Mouse (Mus musculus): Measurements from ENCODE around the gene Stx11. TPM values are rescaled to one million over a fixed set of nuclear protein-coding genes. Genes with fewer than 3 reads are reported as not detected.

Gene Stx11
- polyA plus RNA-seq, 1 experiment from 2014 or later = 6.1 TPM

GRCm38 (mm10) chr10:12928193-12928592, 35.9 kb downstream of the Stx11 start:
- H3K36me3 ChIP-seq = no peaks in the 10 kb centered on the region
- H3K4me2 ChIP-seq = no peak overlapping the region
- H3K9me3 ChIP-seq = no peaks in the 10 kb centered on the region
- H3K27me3 ChIP-seq (replicated peaks) = no peaks in the 10 kb centered on the region
- no peak overlapping the region for H3K27ac ChIP-seq
- H3K4me3 ChIP-seq (replicated peaks) = no peak overlapping the region
- no peak for ATAC-seq (ENCODE audit: insufficient read depth, low FRiP score, low read depth)
- WGBS = 75% methylated on average over 6 of the region's 6 CpGs
- H3K4me1 ChIP-seq = 0 out of 2 replicates have a peak, but pooled peaks cover 5% of the 10 kb centered on the region
- no peak overlapping the region for H3K9ac ChIP-seq

- Histone ChIP-seq H3K9me3 (no peaks in the 10 kb centered on the region), H3K9ac (peak overlapping the region; percentile 57), H3K27ac (peak overlapping the region; percentile 93), H3K36me3 (no peaks in the 10 kb centered on the region), H3K27me3 (replicated peaks) (no peaks in the 10 kb centered on the region), H3K4me2 (peak overlapping the region; percentile 60), H3K4me1 (0 out of 2 replicates have a peak, but pooled peaks cover 5% of the 10 kb centered on the region), H3K4me3 (replicated peaks) (peak overlapping the region; percentile 82)
- ATAC-seq (ENCODE audit: insufficient read depth, low FRiP score, low read depth) = peak; percentile 86
- under 1% methylated on average over 54 of the region's 55 CpGs for WGBS
These were observed 41.3 kb downstream of the Stx11 start for GRCm38 (mm10) chr10:12922574-12923353.

GRCm38 (mm10) chr10:12922077-12922573, 42.0 kb downstream of the Stx11 start:
- Histone ChIP-seq H3K36me3 (no peaks in the 10 kb centered on the region), H3K27ac (peak overlapping the region; percentile 93), H3K9me3 (no peaks in the 10 kb centered on the region), H3K9ac (peak overlapping the region; percentile 39; the same call in 1 of the 2 replicates), H3K27me3 (replicated peaks) (no peaks in the 10 kb centered on the region), H3K4me2 (peak overlapping the region; percentile 60), H3K4me3 (replicated peaks) (peak overlapping the region; percentile 82), H3K4me1 (0 out of 2 replicates have a peak, but pooled peaks cover 5% of the 10 kb centered on the region)
- WGBS = 5% methylated on average over 13 of the region's 13 CpGs
- no peak; the same call in 1 of the 2 replicates for ATAC-seq (ENCODE audit: insufficient read depth, low FRiP score, low read depth)

DNA sequence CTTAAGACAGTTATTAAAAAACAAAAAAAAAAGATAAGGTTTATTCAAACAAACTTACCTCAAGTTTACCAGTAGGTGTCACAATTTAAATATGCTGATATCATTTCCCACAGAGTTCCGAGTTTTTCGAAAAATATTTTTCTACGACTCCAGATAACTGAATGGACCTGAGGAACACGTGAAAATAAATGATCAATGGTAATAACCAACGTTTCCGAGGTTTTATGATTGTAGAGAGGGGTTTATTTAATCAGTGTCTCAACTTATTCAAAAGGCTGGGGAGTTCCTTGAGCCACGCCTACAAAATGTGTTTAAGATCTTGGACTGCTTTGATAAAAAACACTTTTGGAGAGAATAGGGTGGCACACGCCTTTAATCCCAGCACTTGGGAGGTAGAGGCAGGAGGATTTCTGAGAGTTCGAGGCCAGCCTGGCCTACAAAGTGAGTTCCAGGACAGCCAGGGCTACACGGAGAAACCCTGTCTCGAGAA, 42.5 kb downstream of the Stx11 start:
- H3K9ac ChIP-seq = no peak overlapping the region
- 0 out of 2 replicates have a peak, but pooled peaks cover 5% of the 10 kb centered on the region for H3K4me1 ChIP-seq
- no peaks in the 10 kb centered on the region for H3K36me3 ChIP-seq
- no peaks in the 10 kb centered on the region for H3K27me3 ChIP-seq (replicated peaks)
- no peaks in the 10 kb centered on the region for H3K9me3 ChIP-seq
- H3K4me3 ChIP-seq (replicated peaks) = peak overlapping the region; percentile 82
- 25% methylated on average over 11 of the region's 11 CpGs for WGBS
- no peak overlapping the region; the same call in 1 of the 2 replicates for H3K27ac ChIP-seq
- no peak for ATAC-seq (ENCODE audit: insufficient read depth, low FRiP score, low read depth)
- peak overlapping the region; percentile 60 for H3K4me2 ChIP-seq

- WGBS = 47% methylated on average over 5 of the region's 5 CpGs
- Histone ChIP-seq H3K36me3 (no peaks in the 10 kb centered on the region), H3K9me3 (no peaks in the 10 kb centered on the region), H3K4me3 (replicated peaks) (no peak overlapping the region), H3K4me2 (no peak overlapping the region), H3K27ac (no peak overlapping the region), H3K27me3 (replicated peaks) (no peaks in the 10 kb centered on the region), H3K4me1 (peaks cover 5% of the 10 kb centered on the region; the same call in 1 of the 2 replicates), H3K9ac (no peak overlapping the region)
- 0 out of 2 replicates have a peak, but pooled peaks have one; percentile 29 for ATAC-seq (ENCODE audit: insufficient read depth, low FRiP score, low read depth)
These were observed 44.8 kb downstream of the Stx11 start for GRCm38 (mm10) chr10:12919287-12919686.

- Histone ChIP-seq H3K4me3 (replicated peaks) (no peak overlapping the region), H3K9me3 (no peaks in the 10 kb centered on the region), H3K27ac (no peak overlapping the region), H3K27me3 (replicated peaks) (no peaks in the 10 kb centered on the region), H3K4me1 (no peaks in the 10 kb centered on the region; the same call in 1 of the 2 replicates), H3K36me3 (no peaks in the 10 kb centered on the region), H3K9ac (no peak overlapping the region), H3K4me2 (no peak overlapping the region)
- ATAC-seq (ENCODE audit: insufficient read depth, low FRiP score, low read depth) = no peak
- 82% methylated on average over 1 of the region's 1 CpGs for WGBS
These were observed 46.5 kb downstream of the Stx11 start for GRCm38 (mm10) chr10:12917626-12918025.

GRCm38 (mm10) chr10:12916376-12916775, 47.7 kb downstream of the Stx11 start:
- Histone ChIP-seq H3K4me3 (replicated peaks) (no peak overlapping the region), H3K4me2 (no peak overlapping the region), H3K4me1 (no peaks in the 10 kb centered on the region; the same call in 1 of the 2 replicates), H3K9ac (no peak overlapping the region), H3K27me3 (replicated peaks) (no peaks in the 10 kb centered on the region), H3K27ac (no peak overlapping the region), H3K36me3 (no peaks in the 10 kb centered on the region), H3K9me3 (no peaks in the 10 kb centered on the region)
- 69% methylated on average over 6 of the region's 6 CpGs for WGBS
- no peak for ATAC-seq (ENCODE audit: insufficient read depth, low FRiP score, low read depth)

GRCm38 (mm10) chr10:12915826-12916225, 48.3 kb downstream of the Stx11 start:
- no peak for ATAC-seq (ENCODE audit: insufficient read depth, low FRiP score, low read depth)
- Histone ChIP-seq H3K36me3 (no peaks in the 10 kb centered on the region), H3K9me3 (no peaks in the 10 kb centered on the region), H3K4me2 (no peak overlapping the region), H3K4me1 (no peaks in the 10 kb centered on the region; the same call in 1 of the 2 replicates), H3K27ac (no peak overlapping the region), H3K4me3 (replicated peaks) (no peak overlapping the region), H3K27me3 (replicated peaks) (no peaks in the 10 kb centered on the region), H3K9ac (no peak overlapping the region)
- 45% methylated on average over 7 of the region's 7 CpGs for WGBS

GRCm38 (mm10) chr10:12914203-12914602, 49.9 kb downstream of the Stx11 start:
- no peak for ATAC-seq (ENCODE audit: insufficient read depth, low FRiP score, low read depth)
- no peak overlapping the region for H3K4me2 ChIP-seq
- H3K4me3 ChIP-seq (replicated peaks) = no peak overlapping the region
- no peaks in the 10 kb centered on the region for H3K27me3 ChIP-seq (replicated peaks)
- H3K4me1 ChIP-seq = no peaks in the 10 kb centered on the region; the same call in 1 of the 2 replicates
- no peak overlapping the region for H3K9ac ChIP-seq
- no peaks in the 10 kb centered on the region for H3K9me3 ChIP-seq
- 93% methylated on average over 1 of the region's 1 CpGs for WGBS
- no peak overlapping the region for H3K27ac ChIP-seq
- no peaks in the 10 kb centered on the region for H3K36me3 ChIP-seq

DNA sequence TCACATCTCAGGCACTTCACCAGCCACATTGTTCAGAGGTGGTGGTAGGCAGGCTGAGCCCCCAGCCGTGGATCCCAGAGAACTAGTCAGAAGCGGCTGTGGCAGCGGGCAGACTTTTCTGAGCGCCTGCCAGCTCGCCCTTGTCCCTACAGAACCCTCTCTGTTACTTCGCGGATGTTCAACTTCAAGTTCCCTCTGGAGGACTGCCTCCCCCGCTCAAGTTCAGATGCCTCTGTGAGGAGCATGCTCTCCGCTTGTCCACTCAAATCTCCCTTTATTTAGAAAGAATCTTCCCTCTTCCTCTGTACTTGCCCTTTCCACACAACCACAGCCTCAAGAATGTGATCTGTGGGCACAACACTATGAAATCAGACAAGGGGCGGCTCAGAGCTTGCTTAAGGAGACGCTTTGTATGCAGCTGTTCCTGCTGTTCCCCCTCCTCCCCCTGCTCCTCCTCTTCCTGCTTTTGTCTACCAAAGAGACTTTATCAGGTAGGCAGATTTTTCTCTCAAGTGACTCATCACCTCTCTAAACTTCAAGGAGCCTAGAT, 52.0 kb downstream of the Stx11 start:
- Histone ChIP-seq H3K27ac (peak overlapping the region; percentile 55; the same call in 1 of the 2 replicates), H3K27me3 (replicated peaks) (no peaks in the 10 kb centered on the region), H3K9me3 (no peaks in the 10 kb centered on the region), H3K4me1 (no peaks in the 10 kb centered on the region; the same call in 1 of the 2 replicates), H3K4me2 (peak overlapping the region; percentile 14; the same call in 1 of the 2 replicates), H3K4me3 (replicated peaks) (no peak overlapping the region), H3K36me3 (no peaks in the 10 kb centered on the region), H3K9ac (no peak overlapping the region)
- peak; percentile 40; the same call in 1 of the 2 replicates for ATAC-seq (ENCODE audit: insufficient read depth, low FRiP score, low read depth)
- 42% methylated on average over 11 of the region's 11 CpGs for WGBS

DNA sequence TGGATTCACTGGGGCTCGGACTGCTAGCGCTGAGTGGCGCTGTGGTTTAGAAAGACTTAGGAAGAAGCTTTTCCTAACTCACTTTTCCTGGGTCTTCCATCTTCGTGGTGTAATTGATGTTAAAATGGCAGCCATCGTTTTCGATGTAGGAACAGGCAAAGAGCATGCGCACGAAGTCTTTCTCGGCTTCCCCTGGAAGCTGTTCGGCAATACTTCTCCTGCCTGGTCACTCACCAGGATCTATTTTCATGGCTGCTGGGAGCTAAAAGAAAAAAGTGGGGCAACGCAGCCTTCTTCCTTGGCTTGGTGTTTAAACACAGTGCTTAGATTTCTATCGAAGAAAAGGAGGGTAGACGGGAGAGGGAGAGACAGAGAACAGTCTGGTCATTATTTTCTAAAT, 52.6 kb downstream of the Stx11 start:
- no peaks in the 10 kb centered on the region for H3K36me3 ChIP-seq
- no peaks in the 10 kb centered on the region for H3K9me3 ChIP-seq
- 0 out of 2 replicates have a peak overlapping the region, but pooled peaks have one; percentile 14 for H3K4me2 ChIP-seq
- H3K9ac ChIP-seq = no peak overlapping the region
- no peaks in the 10 kb centered on the region for H3K27me3 ChIP-seq (replicated peaks)
- no peak overlapping the region for H3K27ac ChIP-seq
- no peaks in the 10 kb centered on the region; the same call in 1 of the 2 replicates for H3K4me1 ChIP-seq
- H3K4me3 ChIP-seq (replicated peaks) = no peak overlapping the region
- no peak for ATAC-seq (ENCODE audit: insufficient read depth, low FRiP score, low read depth)
- WGBS = 79% methylated on average over 13 of the region's 13 CpGs

GRCm38 (mm10) chr10:12909891-12910290, 54.2 kb downstream of the Stx11 start:
- 87% methylated on average over 2 of the region's 2 CpGs for WGBS
- H3K27me3 ChIP-seq (replicated peaks) = no peaks in the 10 kb centered on the region
- H3K27ac ChIP-seq = no peak overlapping the region
- H3K9me3 ChIP-seq = no peaks in the 10 kb centered on the region
- H3K9ac ChIP-seq = no peak overlapping the region
- ATAC-seq (ENCODE audit: insufficient read depth, low FRiP score, low read depth) = no peak
- no peaks in the 10 kb centered on the region for H3K36me3 ChIP-seq
- H3K4me1 ChIP-seq = no peaks in the 10 kb centered on the region
- no peak overlapping the region for H3K4me2 ChIP-seq
- H3K4me3 ChIP-seq (replicated peaks) = no peak overlapping the region
